Mouse (Mus musculus) C2C12 (cell line): ENCODE data around the gene Ostc.

Experiments used
- CEBPB ChIP-seq: IDR thresholded peaks from one replicate; pipeline ENCODE4 v1.6.1; 2011; ENCODE audit warnings: low read depth, mild to moderate bottlenecking, control low read depth, moderate library complexity
- CTCF ChIP-seq: IDR thresholded peaks from one replicate; pipeline ENCODE4 v1.5.1; 2011; ENCODE audit not compliant: control insufficient read depth, insufficient read depth, insufficient read length
- FOSL1 ChIP-seq: IDR thresholded peaks from one replicate; pipeline ENCODE4 v1.8.0; 2011; ENCODE audit warnings: mild to moderate bottlenecking, low read length; ENCODE audit not compliant: poor library complexity, insufficient read depth, severe bottlenecking

- TF ChIP-seq CTCF (no peak), CEBPB (no peak), FOSL1 (no peak)
Measured at GRCm38 (mm10) chr3:130646110-130646810, 63.0 kb downstream of the Ostc start.
